Mouse (Mus musculus) splenic B cell, adult 2 months (primary cell): Measurements from ENCODE around the gene Smagp.
"Not testable (repeated sequence)": the region's sequence is repeated elsewhere in the genome, so short reads cannot be mapped to it uniquely, and the experiment has no call there.

Source experiments
- DNase-seq: peaks from one replicate; pipeline ENCODE4 v3.0.0-alpha.2; 2011; ENCODE audit warnings: low read depth, low spot score
- H3K27me3 ChIP-seq: 2 replicates; pipeline ENCODE4 v1.6.1; 2012; ENCODE audit warnings: mild to moderate bottlenecking, low read length, moderate library complexity, mixed read lengths; ENCODE audit not compliant: control insufficient read depth, poor library complexity, insufficient read depth, severe bottlenecking
- H3K36me3 ChIP-seq: 2 replicates; pipeline ENCODE4 v1.6.1; 2012; ENCODE audit warnings: mild to moderate bottlenecking, low read length, moderate library complexity, mixed read lengths; ENCODE audit not compliant: control insufficient read depth, poor library complexity, insufficient read depth, severe bottlenecking

The Smagp gene

DNA sequence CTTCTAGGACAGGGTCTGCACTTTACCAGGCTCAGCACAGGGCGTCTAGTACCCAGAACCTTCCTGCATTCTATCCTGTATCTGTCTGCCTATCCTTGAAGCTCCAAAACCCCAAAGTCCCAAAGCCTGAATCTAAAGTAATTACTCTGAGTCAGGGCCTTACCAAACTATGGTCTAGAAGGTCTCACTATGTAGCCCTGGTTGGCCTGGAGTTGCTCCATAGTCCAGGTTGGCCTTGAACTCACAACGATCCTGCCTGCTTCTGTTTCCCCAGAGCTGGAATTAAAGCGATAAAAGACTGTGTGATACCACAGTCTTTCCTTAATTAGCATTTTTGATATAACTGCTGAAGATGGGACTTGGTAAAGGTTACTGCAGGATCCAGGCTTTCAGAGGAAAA lies 12.3 kb downstream of the Smagp start:
- Histone ChIP-seq H3K27me3 (no peaks in the 10 kb centered on the region), H3K36me3 (peaks cover 7% of the 10 kb centered on the region)
- no peak for DNase-seq

DNA sequence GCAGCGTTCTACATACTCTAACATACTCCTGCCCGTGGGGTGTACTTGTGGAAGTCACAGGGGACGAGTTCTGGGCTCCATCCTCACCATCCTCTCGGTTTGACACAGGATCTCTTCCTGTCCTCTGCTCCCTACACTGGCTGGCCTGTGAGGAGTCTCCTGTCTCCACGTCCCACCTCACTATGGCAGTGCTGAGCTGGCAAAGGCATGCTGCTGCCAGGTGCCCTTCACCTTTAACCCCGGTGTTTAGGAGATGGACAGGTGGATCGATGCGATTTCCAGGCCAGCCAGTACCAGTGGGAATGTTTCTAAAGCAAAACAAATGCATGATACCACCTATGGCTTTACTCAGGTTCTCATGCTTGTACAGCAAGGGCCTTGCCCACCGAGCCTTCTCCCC lies 13.0 kb downstream of the Smagp start:
- no peaks in the 10 kb centered on the region for H3K27me3 ChIP-seq
- H3K36me3 ChIP-seq: peaks cover 12% of the 10 kb centered on the region
- no peak for DNase-seq

DNA sequence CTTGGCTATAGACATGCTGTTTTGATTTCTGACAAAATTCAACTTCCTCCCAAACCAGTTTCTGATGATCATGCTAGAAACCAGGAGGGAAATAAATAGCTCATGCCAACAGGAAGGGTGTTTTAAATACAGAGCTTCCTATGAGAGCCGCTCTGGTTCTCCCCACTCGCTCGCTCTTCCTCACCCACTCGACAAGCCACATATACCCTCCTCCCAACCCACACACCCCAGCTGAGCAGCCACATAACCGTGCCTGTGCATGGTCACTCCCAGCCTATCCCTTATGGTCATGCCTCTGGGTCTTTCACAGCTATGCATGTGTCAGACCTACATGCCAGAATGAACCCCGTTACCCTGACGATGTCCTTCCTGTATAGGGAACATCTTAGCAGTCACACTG lies 14.6 kb downstream of the Smagp start:
- no peaks in the 10 kb centered on the region for H3K27me3 ChIP-seq
- H3K36me3 ChIP-seq: peaks cover 15% of the 10 kb centered on the region

DNA sequence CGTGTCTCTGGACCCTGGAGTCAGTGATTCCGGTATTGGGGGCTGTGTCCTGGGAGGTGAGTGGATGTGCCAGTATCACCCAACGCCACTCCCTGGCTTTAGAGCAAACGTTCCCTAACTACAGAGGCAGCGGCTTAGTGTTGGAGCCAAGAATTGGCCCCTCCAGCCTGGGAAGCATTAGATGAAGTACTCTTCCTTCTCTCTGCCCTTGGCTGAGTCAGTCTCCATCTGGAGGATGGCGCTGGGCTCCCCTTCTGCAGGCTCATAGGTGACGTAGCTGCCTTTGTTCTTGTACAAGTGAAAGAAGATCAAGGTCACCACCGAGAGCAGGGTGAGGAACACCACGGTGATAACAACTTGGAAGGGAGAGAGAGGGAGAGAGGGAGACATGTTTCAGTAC lies 15.1 kb downstream of the Smagp start:
- H3K27me3 ChIP-seq, DNase-seq: not testable (repeated sequence)
- peaks cover 15% of the 10 kb centered on the region for H3K36me3 ChIP-seq

More for the DNA sequence above, 14.6 kb downstream of the Smagp start:
- no peak for DNase-seq

DNA sequence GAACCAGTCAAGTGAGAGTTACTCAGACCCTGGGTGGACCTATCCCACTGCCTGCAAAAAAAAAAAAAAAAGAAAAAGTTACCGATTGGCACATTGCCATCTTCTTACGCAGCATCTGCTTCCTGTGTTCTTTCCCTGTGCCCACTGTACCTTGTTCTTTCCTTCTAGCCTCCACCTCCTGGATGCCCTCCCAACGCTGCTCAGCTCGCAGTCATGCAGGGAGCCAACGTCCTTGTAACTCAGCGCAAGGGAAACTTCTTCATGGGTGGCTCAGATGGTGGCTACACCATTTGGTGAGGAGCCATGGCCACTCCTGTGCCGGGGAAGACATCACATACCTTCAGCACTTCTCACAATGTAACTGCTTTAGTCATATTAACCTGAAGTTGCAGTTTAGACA lies 17.5 kb downstream of the Smagp start:
- no peak for DNase-seq
- Histone ChIP-seq H3K27me3 (no peaks in the 10 kb centered on the region), H3K36me3 (peaks cover 15% of the 10 kb centered on the region)

DNA sequence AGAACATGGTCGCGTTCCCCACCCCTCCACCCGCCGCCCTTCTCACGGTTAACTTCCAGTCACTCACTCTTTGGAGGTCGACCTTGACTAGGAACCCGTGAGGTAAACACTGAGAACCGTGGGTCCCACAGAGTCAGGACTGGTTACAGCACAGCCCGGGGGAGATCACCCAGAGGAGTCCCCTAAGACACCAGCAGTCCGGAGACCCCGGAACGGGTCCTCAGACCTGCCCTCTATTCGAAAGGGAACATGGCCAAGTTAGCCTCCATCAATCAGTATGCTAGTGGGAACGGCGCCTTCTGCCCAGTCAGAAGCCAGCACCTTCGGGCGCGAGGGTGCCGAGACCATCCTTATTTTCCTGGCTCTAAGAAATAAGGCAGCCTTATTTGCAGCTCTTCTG lies 20.5 kb downstream of the Smagp start:
- no peak for DNase-seq
- Histone ChIP-seq H3K36me3 (peaks cover 15% of the 10 kb centered on the region), H3K27me3 (no peaks in the 10 kb centered on the region)

DNA sequence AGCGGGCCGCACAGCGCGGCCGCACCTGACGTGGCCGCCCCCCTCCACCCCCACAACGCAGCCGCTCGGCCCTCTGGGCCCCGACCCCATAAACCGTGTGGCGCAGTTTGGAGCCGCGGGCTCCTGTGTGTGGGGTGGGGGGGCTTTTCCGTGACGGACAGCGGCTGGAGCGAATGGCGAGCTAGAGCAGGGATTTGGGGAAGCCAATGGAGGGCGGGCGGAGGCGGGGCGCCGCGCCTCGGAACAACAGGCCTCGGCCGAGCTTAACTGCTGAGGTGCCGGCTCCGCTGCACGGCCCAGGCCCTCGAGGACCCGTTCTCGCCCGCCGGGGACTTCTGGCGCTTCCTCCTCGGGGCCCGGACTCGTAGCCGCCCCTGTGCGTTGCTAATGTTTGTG lies 20.9 kb downstream of the Smagp start:
- peaks cover 15% of the 10 kb centered on the region for H3K36me3 ChIP-seq

DNA sequence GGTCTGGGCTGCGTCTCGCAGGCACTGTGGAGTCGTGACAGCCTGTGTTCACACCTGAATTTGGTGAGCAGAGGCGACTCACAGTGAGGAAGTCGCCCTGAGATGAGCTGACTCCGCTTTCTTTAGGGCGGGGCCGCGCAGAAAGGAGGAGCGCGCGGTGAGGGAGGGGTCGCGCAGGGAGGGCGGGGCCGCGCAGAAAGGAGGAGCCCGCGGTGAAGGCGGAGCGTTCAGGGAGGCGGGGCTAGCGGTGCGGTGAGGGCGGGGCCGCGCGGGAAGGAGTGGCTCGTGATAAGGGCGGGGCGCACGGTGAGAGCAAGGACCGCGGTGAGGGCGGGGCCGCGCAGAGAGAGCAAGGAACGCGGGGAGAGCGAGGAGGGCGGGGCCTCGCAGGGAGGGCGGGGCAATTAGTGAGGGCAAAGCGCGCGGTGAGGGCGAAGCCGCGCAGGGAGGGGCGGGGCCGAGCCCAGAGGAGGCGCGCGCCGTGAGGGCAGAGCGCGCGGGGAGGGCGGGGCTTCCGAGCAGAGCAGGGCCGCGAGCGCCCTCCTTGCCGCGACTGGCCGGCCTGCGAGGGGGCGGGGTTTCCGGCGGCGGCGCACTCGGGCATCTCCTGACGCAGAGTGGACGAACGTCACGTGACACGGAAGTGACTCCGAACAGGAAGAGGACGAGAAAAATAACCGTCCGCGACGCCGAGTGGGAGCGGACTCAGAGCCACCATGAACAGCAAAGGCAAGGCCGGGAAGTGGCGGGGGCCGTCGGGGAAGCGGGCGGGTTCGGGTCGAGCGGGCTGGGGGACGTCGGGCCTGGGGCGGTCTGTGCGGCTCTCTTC lies 21.5 kb downstream of the Smagp start, which contains the start of gene Dazap2:
Dazap2 (plus strand) TSS at position 354 of the 829 bp plus-strand sequence.
- DNase-seq: peak; percentile 100
- H3K27me3 ChIP-seq: no peaks in the 10 kb centered on the region
- peaks cover 12% of the 10 kb centered on the region for H3K36me3 ChIP-seq

More for the DNA sequence above, 20.9 kb downstream of the Smagp start:
- peak; percentile 94 for DNase-seq
- H3K27me3 ChIP-seq: no peaks in the 10 kb centered on the region

DNA sequence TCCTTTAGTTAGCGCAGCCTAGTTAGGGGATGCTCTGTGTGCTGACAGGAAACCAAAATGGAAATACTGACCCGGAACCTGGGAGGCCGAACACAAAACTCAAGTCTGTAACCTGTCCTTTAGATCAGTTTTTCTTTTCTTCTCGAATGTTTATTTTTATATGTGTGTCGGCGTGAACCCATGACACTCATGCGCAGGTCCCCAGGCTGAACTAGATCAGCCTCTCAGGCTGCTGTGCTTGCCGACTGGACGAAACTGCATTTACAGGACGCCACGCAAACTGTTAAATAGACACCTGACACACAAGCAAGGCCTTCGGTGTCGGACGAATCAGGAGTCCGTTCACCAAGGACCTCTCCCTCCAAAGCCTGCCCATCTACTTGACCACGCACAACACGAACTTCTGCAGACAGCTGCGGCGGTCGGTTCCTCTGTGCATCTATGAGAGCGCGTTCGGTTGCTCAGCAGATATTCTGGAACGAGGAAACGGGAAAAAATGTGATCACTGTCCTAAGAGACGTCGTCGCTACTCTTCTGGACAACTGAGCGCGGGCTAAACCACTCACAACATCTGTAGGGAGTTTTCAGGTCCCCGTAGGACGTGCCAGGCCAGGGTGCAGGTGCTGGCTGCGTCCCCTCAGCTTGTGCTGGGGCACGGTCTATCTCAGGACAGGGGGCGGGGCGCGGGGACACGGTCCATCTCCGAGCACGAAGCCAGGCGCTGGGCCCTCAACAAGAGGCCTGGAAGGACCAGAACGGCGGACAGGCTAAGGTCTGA lies 22.3 kb downstream of the Smagp start:
- DNase-seq: no peak
- Histone ChIP-seq H3K27me3 (no peaks in the 10 kb centered on the region), H3K36me3 (peaks cover 8% of the 10 kb centered on the region)

DNA sequence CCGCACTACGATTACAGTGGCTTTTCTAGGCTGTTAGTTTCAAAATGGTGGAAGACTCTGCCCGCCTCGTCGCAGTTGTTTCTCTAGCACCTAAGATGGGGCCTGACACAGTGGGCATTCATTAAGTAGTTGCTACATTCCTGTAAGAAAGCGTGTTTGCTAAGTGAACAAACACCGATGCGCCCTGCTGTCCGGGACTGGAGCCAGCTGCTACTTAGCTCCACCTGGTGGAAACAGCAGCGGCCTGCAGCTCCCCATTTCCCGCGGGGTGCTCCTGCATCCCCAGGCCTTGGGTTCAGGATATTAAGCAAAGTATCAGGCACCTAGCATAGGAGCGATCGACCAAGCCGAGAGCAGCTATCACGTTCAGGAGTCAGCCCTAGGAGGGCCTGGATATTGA lies 23.2 kb downstream of the Smagp start:
- DNase-seq: peak; percentile 78
- Histone ChIP-seq H3K27me3 (no peaks in the 10 kb centered on the region), H3K36me3 (peaks cover 2% of the 10 kb centered on the region; the same call in 1 of the 2 replicates)

DNA sequence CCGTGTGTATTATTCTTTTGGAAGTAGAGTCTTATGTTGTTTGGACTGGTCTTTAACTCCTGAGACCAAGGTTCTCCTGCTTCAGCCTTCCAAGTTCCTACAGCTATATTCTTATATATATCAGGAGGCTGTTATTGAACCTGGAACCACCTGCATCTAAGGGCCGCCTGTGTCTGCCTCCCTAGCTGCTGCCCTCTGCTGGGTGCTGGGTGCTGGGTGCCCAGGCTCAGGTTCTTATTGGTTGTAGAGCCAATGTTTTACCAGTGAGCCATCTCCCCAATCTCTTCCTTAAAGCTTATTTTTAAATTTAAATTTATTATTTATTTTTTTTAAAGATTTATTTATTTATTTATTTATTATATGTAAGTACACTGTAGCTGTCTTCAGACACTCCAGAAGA lies 24.3 kb downstream of the Smagp start:
- Histone ChIP-seq H3K27me3 (no peaks in the 10 kb centered on the region), H3K36me3 (no peaks in the 10 kb centered on the region)
- peak; percentile 71 for DNase-seq

DNA sequence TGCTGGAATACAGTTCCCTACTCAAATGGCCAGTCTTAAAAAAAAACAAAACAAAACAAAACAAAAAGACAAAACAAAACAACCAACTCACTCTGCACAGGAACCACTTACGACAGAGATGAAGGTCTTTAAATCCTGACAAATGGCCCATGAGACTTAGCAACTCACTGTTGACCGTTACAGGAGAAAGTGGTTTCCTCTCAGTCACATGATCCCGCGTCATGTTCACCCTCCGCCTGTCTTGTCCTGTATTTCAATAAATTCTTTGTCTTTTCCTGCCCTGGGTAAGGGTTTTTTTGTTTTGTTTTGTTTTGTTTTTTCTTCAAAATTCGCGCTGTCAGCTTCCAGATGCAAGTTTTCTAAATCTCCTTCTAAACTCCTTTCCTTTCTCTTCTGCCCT lies 24.8 kb downstream of the Smagp start:
- no peaks in the 10 kb centered on the region for H3K36me3 ChIP-seq
- DNase-seq: no peak
- no peaks in the 10 kb centered on the region for H3K27me3 ChIP-seq

DNA sequence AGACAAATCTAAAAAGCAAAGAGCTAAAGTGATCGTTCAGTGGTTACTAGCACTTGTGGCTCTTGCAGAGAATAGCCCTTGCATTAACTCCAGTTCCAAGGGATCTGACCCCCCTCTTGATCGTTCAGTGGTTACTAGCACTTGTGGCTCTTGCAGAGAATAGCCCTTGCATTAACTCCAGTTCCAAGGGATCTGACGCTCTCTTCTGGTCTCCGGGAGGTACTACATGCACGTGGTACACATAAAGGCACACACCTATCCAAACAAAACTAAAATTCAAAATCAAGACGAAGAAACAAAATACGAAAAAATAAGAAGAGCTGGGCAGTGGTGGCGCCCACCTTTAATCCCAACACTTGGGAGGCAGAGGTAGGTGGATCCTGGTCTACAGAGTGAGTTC lies 30.1 kb downstream of the Smagp start:
- not testable (repeated sequence) for H3K36me3 ChIP-seq, DNase-seq, H3K27me3 ChIP-seq

DNA sequence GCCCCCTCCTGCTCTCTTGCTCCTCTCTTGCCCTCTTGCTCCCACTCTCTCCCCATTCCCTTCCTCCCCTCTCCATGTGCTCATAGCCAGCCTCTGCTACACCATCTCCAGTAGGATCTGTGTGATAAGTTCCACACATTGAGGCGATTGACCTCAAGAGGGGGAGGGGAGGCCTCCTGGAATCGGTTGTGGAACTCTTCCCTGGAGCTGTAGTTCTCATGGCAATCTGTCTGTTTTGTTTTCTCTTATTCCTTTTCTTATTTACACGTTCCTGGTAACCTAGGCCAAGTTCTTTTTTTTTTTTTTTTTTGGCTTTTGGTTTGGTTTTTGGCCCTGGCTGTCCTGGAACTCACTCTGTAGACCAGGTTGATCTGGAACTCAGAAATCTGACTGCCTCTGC lies 35.1 kb downstream of the Smagp start:
- DNase-seq: no peak
- Histone ChIP-seq H3K27me3 (no peaks in the 10 kb centered on the region), H3K36me3 (no peaks in the 10 kb centered on the region)

DNA sequence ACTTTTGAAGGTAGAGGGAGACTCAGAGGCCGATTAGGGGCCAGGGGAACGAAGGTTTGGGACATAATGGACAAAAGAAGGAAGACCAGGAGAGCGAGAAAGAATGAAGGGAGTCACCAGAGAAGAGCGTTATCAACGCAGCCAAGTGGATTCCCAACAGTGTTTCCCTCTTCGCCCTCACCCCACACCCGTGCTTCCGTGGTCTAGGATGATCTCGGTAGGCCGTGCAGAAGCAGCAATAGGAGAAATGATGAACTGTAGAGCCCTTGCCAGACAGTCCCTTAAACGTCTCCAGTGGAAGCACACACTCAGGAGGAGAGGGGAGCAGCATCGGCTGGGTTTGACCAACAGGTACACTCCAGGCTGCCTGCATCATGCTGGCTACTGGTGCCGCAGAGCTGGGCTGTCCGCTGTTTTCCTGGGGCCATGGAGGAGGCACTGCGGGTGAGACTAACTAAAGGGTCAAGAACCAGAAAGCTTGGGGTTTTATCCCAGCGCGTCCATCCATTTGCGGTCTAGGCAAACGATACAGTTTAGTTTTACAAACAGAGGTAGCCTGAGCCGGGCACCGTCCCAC lies 36.0 kb downstream of the Smagp start:
- DNase-seq: no peak
- Histone ChIP-seq H3K27me3 (no peaks in the 10 kb centered on the region), H3K36me3 (no peaks in the 10 kb centered on the region)
